Mouse (Mus musculus) gastrocnemius, adult 8-10 months (tissue): ENCODE measurements at regions not wholly inside any gene's neighbourhood (a gene's known extent, or its start where the extent isn't known, plus 50 kb on each side); places are given as distances from the start of the nearest gene placed in this dataset.

Experiments used
- DNase-seq, 2 experiments: peaks; one replicate each; pipeline ENCODE4 v3.0.0; 2022; ENCODE audit warnings: low spot score in 2 of 2

- no peak for DNase-seq
Measured at GRCm38 (mm10) chr6:50915166-50916030, 261.2 kb upstream of the Npvf start.

- DNase-seq: no peak
Measured at GRCm38 (mm10) chr6:50918248-50918647, 264.0 kb upstream of the Npvf start.

GRCm38 (mm10) chr6:50922235-50922634 is 268.0 kb upstream of the Npvf start:
- DNase-seq: no peak

- DNase-seq: no peak
Measured at GRCm38 (mm10) chr6:50924571-50924970, 270.3 kb upstream of the Npvf start.

- no peak for DNase-seq
Measured at GRCm38 (mm10) chr6:50924998-50925397, 270.8 kb upstream of the Npvf start.

GRCm38 (mm10) chr6:50926313-50926712 is 272.1 kb upstream of the Npvf start:
- no peak for DNase-seq

- no peak for DNase-seq
Measured at GRCm38 (mm10) chr6:50929503-50929902, 275.3 kb upstream of the Npvf start.

- DNase-seq: no peak
Measured at GRCm38 (mm10) chr6:50933510-50933909, 279.3 kb upstream of the Npvf start.

GRCm38 (mm10) chr6:50934245-50934644 is 280.0 kb upstream of the Npvf start:
- no peak for DNase-seq

GRCm38 (mm10) chr6:50936306-50936705 is 282.1 kb upstream of the Npvf start:
- DNase-seq: no peak

GRCm38 (mm10) chr6:50937094-50937493 is 282.9 kb upstream of the Npvf start:
- DNase-seq: peak; percentile 28 to 29

- DNase-seq: no peak
Measured at GRCm38 (mm10) chr6:50938879-50939278, 284.6 kb upstream of the Npvf start.

- no peak for DNase-seq
Measured at GRCm38 (mm10) chr6:50939440-50939839, 285.2 kb upstream of the Npvf start.

- DNase-seq: no peak
Measured at GRCm38 (mm10) chr6:50940118-50940517, 285.9 kb upstream of the Npvf start.

GRCm38 (mm10) chr6:50940641-50941398 is 286.6 kb upstream of the Npvf start:
- peak; percentile 19 to 48 for DNase-seq

GRCm38 (mm10) chr6:50942696-50943095 is 288.5 kb upstream of the Npvf start:
- no peak for DNase-seq

GRCm38 (mm10) chr6:50948061-50948460 is 293.8 kb upstream of the Npvf start:
- no peak for DNase-seq

GRCm38 (mm10) chr6:50949361-50949760 is 295.1 kb upstream of the Npvf start:
- no peak for DNase-seq

GRCm38 (mm10) chr6:50949883-50950583 is 295.8 kb upstream of the Npvf start:
- DNase-seq: no peak

- no peak for DNase-seq
Measured at GRCm38 (mm10) chr6:50957328-50957900, 303.2 kb upstream of the Npvf start.

GRCm38 (mm10) chr6:50960341-50960740 is 306.1 kb upstream of the Npvf start:
- no peak for DNase-seq

- no peak for DNase-seq
Measured at GRCm38 (mm10) chr6:50961592-50961991, 307.4 kb upstream of the Npvf start.
